Mouse (Mus musculus) spleen, postnatal 36 days (tissue): ENCODE data around the gene Nap1l2.
"Not testable (repeated sequence)": the region's sequence is repeated elsewhere in the genome, so short reads cannot be mapped to it uniquely, and the experiment has no call there.

ENCODE experiments used
- DNase-seq, 2 experiments: peaks; one replicate each; pipeline ENCODE4 v3.0.0; 2022; ENCODE audit warnings: low spot score in 2 of 2, mixed read lengths in 1 of 2

The Nap1l2 gene

DNA sequence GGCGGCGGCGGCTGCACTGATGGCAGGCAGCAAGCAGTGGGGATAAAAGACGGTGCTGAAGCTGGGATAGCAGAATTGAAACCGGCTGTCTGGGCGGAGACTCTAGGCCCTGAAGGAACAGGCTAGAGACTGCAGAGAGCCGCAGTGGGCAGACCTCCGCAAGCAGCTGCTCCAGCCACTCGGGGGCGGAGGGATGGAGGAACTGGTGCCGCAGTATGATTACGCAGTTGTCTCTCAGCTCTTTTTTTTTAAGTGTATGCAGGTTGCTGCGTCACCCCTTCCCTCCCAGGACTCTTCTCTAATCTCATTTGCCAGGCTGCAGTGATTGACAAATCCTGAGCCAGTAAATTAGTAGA, at the start of gene Nap1l2:
Gene Nap1l2 (minus strand): TSS at position 210 of the 356 bp plus-strand sequence.
- no peak for DNase-seq

DNA sequence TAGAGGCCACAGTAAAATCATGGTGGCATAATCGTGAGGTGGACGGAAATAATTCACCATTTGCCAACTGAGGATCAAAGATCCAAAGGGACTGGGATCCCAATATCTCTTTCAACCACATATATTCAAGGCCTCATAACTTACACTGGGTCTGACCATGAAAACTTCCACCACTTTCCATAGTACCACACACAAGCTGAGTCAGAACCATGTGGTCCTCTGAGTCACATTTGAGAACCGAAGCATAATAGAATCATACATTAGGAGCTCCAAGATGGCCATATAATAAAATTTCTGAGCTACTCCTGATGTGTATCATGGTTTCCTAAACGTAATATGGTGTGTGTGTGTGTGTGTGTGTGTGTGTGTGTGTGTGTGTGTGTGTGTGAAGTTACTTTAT, 28.8 kb upstream of the Nap1l2 start:
- DNase-seq, result no peak

DNA sequence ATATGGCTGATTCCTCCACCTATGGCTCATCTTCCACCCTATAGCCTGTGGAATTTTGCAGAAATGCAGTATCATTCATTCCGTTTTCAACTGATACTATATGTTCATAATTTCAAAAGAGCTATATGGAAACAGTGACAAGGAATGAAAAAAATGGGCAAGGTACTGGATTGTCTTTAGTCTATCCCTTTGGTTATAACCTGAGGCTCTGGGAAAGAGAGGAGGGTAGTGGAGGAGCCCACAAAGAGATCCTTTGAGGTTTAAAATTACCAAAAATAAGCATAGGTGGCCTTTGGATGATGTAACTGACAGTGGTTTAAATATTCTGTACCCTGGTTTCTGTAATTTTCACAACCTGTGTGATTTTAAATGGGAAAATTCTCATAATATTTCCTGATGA, 389 bp upstream of the Nap1l2 start:
- no peak for DNase-seq

DNA sequence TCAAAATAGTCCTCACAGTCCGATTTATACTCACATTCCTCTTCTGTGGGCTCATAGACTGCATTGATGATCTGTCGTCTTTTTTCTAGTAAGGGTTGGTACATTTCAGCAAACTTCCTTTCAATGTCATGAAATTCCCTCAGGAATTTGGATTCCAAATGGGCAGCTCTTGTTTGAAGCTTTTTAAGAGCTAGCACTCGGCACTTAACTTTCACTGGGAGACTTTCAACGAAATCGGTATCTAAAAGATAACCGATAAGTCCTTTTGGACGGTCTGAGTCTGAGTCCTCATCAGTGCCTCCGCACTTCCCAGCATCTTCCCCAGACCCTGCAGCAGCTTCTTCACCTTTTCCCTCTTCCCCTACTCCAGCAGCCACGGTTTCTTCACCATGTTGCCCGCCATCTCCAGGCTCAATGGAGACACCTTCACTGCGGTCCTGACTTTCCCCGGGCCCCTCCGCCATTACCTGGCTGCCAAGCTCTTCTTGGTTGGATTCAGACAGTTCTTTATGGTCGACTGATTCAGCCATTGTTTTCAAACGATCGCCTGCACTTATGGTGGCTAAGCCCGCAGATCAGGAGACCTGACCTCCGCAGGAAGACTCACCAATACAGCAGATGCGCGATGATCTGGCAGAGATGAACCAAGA, 534 bp downstream of the Nap1l2 start:
- no peak for DNase-seq

DNA sequence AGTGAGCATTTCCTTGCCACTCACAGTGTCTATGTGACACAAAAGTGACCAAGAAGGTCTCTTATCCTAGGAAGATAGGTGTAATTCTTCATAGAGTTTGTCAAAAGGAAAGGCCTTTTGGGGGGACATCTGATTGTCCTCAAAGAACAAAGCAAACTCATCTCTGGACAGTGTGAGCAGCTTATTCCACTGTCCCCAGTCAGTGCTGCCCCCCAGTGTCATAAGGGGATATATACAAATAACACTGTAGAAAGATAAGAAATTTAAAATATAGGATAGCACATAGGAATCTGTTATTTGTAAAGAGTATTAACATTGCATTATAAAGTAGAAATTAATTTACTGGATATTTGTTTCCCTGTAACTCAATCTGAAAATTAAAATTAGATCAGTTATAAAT, 2.9 kb downstream of the Nap1l2 start:
- DNase-seq, result no peak

DNA sequence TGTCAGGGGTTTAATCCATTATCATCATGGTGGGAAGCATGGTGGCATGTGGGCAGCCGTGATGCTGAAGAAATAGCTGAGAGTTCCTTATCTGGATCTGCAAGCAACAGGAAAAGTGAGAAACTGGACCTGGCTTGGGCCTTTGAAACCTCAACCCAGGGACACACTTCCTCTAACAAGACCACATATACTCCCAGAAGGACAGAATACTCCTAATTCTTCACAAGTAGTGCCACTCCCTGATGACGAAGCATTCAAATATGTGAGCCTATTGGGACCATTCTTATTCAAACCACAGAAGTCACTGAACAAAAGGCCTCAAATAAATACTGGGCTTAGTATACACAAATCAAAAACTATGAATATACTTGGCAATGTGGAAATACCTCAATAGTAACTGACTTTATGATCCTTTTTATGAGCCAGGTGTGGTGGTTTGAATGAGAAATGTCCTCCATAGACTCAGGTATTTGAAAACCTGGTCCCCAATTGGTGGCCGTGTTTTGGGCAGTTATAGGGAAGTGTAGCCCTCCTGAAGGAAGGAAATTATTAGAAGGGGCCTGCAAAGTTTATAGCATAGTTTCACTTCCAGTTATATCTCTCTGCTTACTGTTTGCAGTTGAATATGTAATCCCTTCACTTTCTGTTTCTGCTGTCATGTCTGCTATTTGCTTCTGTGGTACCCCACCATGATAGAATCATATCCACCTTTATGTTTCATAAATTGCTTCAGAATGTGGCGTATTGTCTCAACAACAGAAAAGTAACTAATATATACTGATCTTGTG, 6.5 kb downstream of the Nap1l2 start:
- no peak for DNase-seq

DNA sequence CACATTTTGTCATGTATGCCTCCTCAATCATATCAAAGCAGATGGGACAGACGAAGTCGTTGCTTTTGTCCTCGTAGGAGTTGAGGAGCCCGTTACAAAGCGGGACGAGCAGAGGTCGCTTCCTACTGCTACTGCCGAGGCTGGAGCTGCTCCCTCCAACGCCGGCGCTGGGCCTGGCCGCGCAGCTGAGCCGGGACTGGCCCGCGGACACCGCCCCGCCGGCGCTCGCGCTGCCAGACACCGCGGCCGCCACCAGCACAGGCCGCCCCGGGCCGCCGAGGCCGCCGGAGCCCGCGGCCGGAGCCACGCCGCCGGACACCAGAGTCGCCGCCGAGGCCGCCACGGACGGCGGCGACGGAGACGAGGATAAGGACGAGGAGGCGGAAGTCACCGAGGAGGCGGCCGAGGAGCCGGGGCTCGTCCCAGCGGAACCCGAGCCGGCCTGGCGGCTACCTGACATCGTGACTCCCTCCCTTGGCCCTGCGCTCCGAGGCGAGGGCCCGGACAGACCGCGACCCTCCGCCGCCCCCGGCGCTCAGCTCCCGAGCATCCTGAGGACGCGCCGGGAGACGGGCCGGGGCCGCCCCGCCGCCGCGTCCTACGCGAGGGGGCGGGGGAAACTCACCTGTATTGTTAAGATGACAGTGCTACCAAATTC, 21.4 kb downstream of the Nap1l2 start:
- not testable (repeated sequence) for DNase-seq

DNA sequence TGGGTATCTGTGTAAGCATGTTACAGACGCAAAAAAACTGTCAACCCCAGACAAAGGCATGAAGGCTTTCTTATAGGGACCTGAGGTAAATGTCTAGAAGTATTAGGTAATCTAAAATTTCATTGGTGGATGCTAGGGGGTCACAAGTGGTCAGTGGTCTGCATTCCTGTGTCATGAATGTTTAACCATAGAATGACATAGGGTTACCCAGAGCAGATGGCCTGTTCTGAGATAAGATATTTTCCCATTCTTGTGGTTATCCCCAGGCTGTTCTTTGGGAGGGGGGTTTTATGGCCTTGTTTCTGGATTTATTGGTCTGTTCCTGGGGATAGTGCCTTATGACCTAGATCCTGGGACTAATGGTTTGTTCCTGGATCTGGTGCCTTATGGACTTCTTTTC, 30.3 kb downstream of the Nap1l2 start:
- DNase-seq, result no peak

DNA sequence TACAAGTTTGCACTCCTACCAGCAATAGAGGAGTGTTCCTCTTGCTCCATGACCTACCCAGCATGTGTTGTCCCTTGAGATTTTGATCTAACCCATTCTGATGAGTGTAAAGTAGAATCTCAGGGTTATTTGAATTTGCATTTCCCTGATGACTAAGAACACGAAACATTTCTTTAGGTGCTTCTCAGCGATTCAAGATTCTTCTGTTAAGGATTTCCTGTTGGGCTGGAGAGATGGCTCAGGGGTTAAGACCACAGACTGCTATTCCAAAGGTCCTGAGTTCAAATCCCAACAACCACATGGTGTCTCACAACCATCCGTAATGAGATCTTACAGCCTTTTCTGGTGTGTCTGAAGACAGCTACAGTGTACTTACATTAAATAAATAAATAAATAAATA, 47.9 kb downstream of the Nap1l2 start:
- no peak for DNase-seq
